30 mouse cellular contexts compared by ENCODE assay signal in the genomic region with DNA sequence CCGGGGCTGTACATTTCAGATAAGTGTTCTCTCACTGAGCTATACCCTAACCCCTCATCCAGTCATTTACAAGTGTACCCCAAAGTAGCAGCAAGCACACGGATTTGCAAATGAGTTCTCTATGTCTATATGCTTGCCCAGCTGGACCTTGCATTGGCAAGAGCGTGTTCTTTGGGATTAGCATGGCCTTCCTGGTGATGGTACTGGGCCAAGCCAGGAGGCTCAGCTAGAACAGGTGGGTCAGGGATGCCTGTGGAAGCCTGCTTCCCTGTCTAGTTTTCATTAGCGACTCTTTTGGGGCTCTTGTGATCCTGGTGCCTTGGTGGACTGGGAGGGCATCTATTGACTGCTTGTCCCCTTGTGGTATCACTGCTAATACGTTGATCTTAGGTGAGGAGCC. TPM values are rescaled to one million over a fixed set of nuclear protein-coding genes. Genes with fewer than 3 reads are reported as not detected.
"Had no signal": no experiment of that assay in that cellular context is flagged by ENCODE, and none has a peak within 500 bp of the region (broad histone marks: within the 10 kb centered on the region; RNA-seq: fewer than 3 reads in every experiment).

No protein-coding gene starts in this region.

- H3K27ac ChIP-seq: gastrocnemius, adult 2 months; heart, embryonic 10.5 days; hindbrain, embryonic 10.5 days; hindbrain, embryonic 12.5 days; hindbrain, embryonic 14.5 days; intestine, embryonic 15.5 days; layer of hippocampus, adult 2 months; left cerebral cortex, adult 2 months; limb, embryonic 10.5 days; limb, embryonic 12.5 days; liver, embryonic 13.5 days; liver, embryonic 15.5 days had no signal

- H3K4me3 ChIP-seq: gastrocnemius, adult 2 months; heart, embryonic 10.5 days; heart, embryonic 12.5 days; hindbrain, embryonic 10.5 days; hindbrain, embryonic 12.5 days; intestine, embryonic 15.5 days; layer of hippocampus, adult 2 months; left cerebral cortex, adult 2 months; limb, embryonic 10.5 days; limb, embryonic 12.5 days; liver, embryonic 13.5 days; liver, embryonic 15.5 days had no signal

- ATAC-seq: hindbrain, embryonic 16.5 days; inflammation-experienced regulatory T-cells, adult 6 months; intestine, embryonic 15.5 days; intestine, postnatal 0 days; liver, postnatal 0 days had no signal

- H3K9me3 ChIP-seq: heart, embryonic 10.5 days; heart, embryonic 12.5 days; hindbrain, embryonic 10.5 days; hindbrain, embryonic 12.5 days; intestine, embryonic 15.5 days; limb, embryonic 10.5 days; limb, embryonic 12.5 days; liver, embryonic 13.5 days; liver, embryonic 15.5 days had no signal

- H3K4me1 ChIP-seq: hindbrain, embryonic 10.5 days; hindbrain, embryonic 12.5 days; intestine, embryonic 15.5 days; limb, embryonic 10.5 days; limb, embryonic 12.5 days; liver, embryonic 13.5 days; liver, embryonic 15.5 days had no signal

- DNase-seq: gastrocnemius, adult 2 months; gastrocnemius, postnatal 10 days; gastrocnemius, postnatal 25 days; heart, adult 18-20 months; heart, postnatal 10 days; heart, postnatal 4 days; kidney, adult 18-20 months; kidney, adult 8-10 months; kidney, postnatal 10 days; kidney, postnatal 25 days; kidney, postnatal 4 days; layer of hippocampus, postnatal 36 days; liver; liver, embryonic 13.5 days; liver, postnatal 0 days had no signal

- H3K27me3 ChIP-seq: heart, embryonic 12.5 days; hindbrain, embryonic 12.5 days; intestine, embryonic 15.5 days; limb, embryonic 12.5 days; liver, embryonic 13.5 days; liver, embryonic 15.5 days had no signal

- H3K9ac ChIP-seq: heart, embryonic 12.5 days; hindbrain, embryonic 12.5 days; hindbrain, embryonic 14.5 days; intestine, embryonic 15.5 days; limb, embryonic 12.5 days; liver, embryonic 13.5 days; liver, embryonic 15.5 days; liver, postnatal 0 days had no signal

- H3K36me3 ChIP-seq: heart, embryonic 10.5 days; heart, embryonic 12.5 days; hindbrain, embryonic 10.5 days; hindbrain, embryonic 12.5 days; intestine, embryonic 15.5 days; limb, embryonic 10.5 days; limb, embryonic 12.5 days; liver, embryonic 13.5 days; liver, embryonic 15.5 days had no signal

RNA-seq across cellular contexts. Expression of a gene that starts 21.9 kb away (rescaled TPM):
- total RNA-seq: granulocyte monocyte progenitor cell, adult 5-6 weeks had no signal
